Mouse (Mus musculus) embryonic fibroblast, embryonic 13.5 days (primary cell): ENCODE data around the gene Sft2d2. TPM values are rescaled to one million over a fixed set of nuclear protein-coding genes. Genes with fewer than 3 reads are reported as not detected.

Source experiments
- H3K27ac ChIP-seq: 2 replicates; pipeline ENCODE4 v1.5.1; 2012; ENCODE audit warnings: low read length, control low read depth, inconsistent platforms; ENCODE audit not compliant: insufficient read depth
- H3K4me1 ChIP-seq: 2 replicates; pipeline ENCODE4 v1.6.1; 2011; ENCODE audit warnings: low read length; ENCODE audit not compliant: control insufficient read depth, insufficient read depth
- H3K4me3 ChIP-seq: 2 replicates; pipeline ENCODE4 v1.5.1; 2011; ENCODE audit warnings: mild to moderate bottlenecking, control low read depth, low read length; ENCODE audit not compliant: insufficient read depth
- CTCF ChIP-seq: IDR thresholded peaks from 2 replicates; pipeline ENCODE4 v1.5.1; 2011; ENCODE audit warnings: mild to moderate bottlenecking, control low read depth, low read length, moderate library complexity, borderline replicate concordance; ENCODE audit not compliant: insufficient read depth
- POLR2A ChIP-seq: IDR thresholded peaks from 2 replicates; pipeline ENCODE4 v1.6.1; 2011; ENCODE audit warnings: low read depth, mild to moderate bottlenecking, control low read depth, low read length, moderate library complexity
- polyA plus RNA-seq: library from polyadenylated mRNA; stranded (reverse); fragments of >200 nt; gene quantifications from 2 replicates; pipeline ENCODE4 v1.2.4, GENCODE M21; 2011; ENCODE audit warnings: low read depth; ENCODE audit not compliant: missing spikeins, insufficient read length

Gene Sft2d2
- polyA plus RNA-seq, 1 experiment: 18.5 TPM

DNA sequence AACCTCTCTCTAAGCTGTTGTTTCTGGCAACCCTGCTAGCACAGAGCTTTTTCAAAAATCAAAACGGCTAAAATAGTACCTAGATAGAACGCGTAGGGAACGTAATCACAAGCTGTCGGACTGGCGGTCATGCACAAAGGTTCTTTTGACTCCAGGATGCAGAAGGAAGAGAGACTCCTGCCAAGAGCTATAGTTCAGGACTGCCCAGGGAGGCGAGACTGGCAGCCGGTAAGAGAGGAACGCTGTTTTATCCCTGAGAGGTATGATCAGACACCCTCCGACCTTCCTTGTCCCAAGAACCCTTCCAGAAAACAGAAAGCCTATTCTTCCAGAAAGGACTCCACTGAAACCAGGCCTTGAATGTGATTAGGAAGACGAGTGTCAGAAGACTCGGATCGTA lies 2.6 kb downstream of the Sft2d2 start:
- Histone ChIP-seq H3K4me1 (peaks cover 13% of the 10 kb centered on the region), H3K27ac (no peak overlapping the region), H3K4me3 (no peak overlapping the region)
- TF ChIP-seq POLR2A (no peak), CTCF (no peak)

DNA sequence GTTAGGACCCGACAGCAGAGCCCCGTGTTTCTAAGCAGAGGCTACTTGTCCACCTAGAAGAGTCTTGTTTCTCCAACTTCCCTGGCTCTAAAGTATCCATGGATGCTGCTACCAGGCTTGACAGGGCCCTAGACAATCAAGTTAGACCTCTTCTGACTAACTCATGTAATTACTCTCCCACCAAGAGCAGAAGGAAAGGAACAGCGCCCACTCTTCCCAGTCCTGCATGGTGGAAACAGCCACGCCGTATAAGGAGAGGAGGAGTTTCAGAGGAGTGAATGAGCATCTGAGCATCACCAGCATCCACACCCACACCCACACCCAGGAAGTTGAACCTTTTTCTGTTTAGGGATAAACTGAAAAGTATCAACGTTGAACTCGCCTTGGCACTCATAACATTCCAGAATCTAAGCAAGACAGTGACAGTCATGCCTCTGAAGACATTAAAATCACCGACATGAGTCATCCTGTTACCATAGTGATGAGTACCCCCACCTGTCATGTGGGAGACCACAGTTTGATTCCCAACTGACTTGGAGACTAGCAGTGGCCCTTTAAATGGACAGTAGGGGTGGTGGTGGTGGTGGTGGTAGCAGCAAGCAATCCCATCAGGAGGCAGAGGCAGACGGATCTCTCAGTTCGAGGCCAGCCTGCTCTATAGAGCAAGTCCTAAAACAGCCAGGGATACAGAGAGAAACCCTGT lies 3.5 kb downstream of the Sft2d2 start:
- no peak overlapping the region for H3K27ac ChIP-seq
- TF ChIP-seq POLR2A (no peak), CTCF (no peak)
- H3K4me1 ChIP-seq: peaks cover 13% of the 10 kb centered on the region
- no peak overlapping the region for H3K4me3 ChIP-seq

- H3K4me1 ChIP-seq: peaks cover 12% of the 10 kb centered on the region
- no peak overlapping the region for H3K27ac ChIP-seq
- H3K4me3 ChIP-seq: no peak overlapping the region
- TF ChIP-seq CTCF (no peak), POLR2A (no peak)
These were observed 4.2 kb downstream of the Sft2d2 start for GRCm38 (mm10) chr1:165190068-165190467.

DNA sequence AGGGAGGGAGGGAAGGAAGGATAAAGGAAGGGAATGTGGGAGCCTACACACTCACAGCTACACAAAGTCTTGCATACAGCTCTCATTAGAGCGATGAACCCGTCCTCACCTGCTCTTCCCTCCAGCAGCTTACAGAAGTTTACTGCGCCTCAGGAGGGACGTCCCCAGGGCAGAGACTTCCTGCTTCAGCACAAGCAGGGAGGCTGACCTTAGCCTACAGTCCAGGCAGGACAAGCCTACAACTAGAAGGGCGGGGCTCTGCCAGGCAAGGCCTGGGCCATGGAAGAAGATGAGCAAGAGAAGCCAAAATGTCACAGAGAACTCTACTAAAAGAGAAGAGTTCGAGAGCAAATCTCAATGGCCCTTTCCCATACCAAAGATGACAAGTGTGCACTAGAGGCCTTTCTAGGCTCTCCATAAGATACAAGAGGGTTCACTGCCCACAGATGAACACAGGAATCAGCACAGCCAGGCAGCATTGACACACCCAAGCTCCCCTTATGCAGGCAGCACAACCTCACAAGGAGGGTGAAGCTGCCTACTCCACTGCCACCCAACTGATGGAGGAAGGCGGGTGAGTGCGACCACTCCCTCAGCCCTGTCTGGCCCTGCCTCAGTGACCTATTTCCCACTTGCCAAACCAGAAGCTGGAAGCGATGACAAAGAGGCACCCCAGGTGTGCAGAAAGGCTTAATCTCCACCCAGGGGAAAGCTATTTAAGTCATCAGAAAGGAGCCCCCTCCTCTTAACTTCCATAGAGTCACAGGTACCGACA lies 5.2 kb downstream of the Sft2d2 start:
- Histone ChIP-seq H3K4me3 (no peak overlapping the region), H3K4me1 (peaks cover 6% of the 10 kb centered on the region; the same call in 1 of the 2 replicates), H3K27ac (no peak overlapping the region)
- TF ChIP-seq CTCF (no peak), POLR2A (no peak)

DNA sequence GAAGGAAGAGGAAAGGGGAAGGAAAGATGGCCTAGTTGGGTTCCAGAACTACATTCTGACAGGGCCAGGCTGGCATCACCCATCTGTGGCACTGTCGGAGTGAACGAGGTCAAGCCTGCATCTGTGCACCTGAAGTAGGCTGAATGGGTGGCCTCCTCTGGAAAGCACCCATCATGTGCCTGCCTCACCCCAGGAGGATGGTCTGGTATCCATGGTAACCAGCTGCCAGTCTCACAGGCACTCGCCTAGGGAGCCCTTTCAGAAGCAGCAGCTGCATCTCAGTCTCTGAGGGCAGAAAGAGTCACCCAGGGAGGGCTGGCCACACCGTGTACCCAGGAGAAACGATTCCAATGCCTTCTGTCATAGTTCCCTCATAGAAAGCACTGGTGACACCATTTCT lies 6.9 kb downstream of the Sft2d2 start:
- TF ChIP-seq CTCF (no peak), POLR2A (no peak)
- no peak overlapping the region for H3K4me3 ChIP-seq
- no peak overlapping the region for H3K27ac ChIP-seq
- H3K4me1 ChIP-seq: peaks cover 6% of the 10 kb centered on the region; the same call in 1 of the 2 replicates

- H3K4me1 ChIP-seq: peaks cover 6% of the 10 kb centered on the region; the same call in 1 of the 2 replicates
- no peak overlapping the region for H3K4me3 ChIP-seq
- no peak overlapping the region for H3K27ac ChIP-seq
- TF ChIP-seq CTCF: no peak
- TF ChIP-seq POLR2A: no peak
These were observed 7.7 kb downstream of the Sft2d2 start for GRCm38 (mm10) chr1:165186491-165186890.

DNA sequence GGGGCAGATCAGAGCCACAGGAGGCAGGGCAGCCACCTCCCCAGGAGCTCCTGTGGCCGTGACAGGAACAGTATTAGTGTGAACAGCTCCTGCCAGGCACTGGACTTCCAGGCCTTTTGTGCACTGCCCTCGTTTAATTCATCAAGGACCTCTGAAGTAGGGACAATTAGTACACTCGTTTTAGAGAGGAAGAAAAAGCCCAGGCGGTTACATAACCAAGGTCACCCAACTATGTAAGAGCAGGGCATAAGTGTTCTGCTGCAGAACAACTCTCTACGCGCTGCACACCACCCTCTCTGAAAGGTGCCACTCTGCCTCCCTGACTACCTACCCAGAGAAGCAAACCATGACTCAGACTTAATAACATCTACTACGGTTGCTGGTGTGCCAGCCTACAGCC lies 9.1 kb downstream of the Sft2d2 start:
- TF ChIP-seq POLR2A: no peak
- TF ChIP-seq CTCF: no peak
- Histone ChIP-seq H3K4me1 (no peaks in the 10 kb centered on the region), H3K4me3 (no peak overlapping the region), H3K27ac (no peak overlapping the region)

DNA sequence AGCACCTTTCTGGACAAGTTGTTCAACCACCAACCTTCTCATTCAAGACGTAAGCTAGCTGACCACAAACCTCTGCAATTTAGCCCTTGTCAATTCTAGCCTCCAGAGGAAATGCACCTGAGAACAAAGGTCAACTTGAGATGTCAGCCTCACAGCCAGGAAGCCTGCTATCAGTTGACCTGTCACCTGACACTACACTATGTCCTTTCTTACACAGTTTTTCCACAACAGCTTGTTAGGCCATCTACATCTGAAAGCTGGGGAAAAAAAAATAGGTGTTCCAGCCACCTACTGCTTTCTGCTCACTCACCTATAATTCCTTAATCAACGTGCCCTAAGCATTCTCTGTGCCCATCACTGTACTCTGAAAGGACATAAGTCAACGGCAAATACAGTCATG lies 10.1 kb downstream of the Sft2d2 start:
- H3K27ac ChIP-seq: no peak overlapping the region
- no peaks in the 10 kb centered on the region for H3K4me1 ChIP-seq
- no peak overlapping the region for H3K4me3 ChIP-seq
- TF ChIP-seq CTCF (no peak), POLR2A (no peak)

DNA sequence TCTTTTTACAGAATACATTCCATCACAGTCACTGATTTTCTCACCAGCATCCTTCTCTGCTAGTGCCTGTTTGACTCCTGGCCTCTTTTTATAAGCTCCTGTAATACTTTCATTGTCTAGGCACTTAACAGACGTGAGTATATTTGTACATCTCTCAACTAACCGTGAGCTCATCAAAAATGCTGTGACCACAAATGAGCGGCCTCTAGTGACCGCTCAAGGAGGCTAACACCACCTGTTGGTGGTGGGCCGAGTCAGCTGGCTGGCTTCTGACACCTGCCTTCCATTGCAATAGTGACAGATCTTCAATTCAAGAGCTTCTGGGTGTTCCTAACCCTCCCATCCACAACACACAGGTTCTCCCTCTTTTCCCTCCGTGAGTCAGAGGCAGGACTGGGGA lies 10.8 kb downstream of the Sft2d2 start:
- TF ChIP-seq CTCF (no peak), POLR2A (no peak)
- H3K4me3 ChIP-seq: no peak overlapping the region
- no peak overlapping the region for H3K27ac ChIP-seq
- H3K4me1 ChIP-seq: no peaks in the 10 kb centered on the region

DNA sequence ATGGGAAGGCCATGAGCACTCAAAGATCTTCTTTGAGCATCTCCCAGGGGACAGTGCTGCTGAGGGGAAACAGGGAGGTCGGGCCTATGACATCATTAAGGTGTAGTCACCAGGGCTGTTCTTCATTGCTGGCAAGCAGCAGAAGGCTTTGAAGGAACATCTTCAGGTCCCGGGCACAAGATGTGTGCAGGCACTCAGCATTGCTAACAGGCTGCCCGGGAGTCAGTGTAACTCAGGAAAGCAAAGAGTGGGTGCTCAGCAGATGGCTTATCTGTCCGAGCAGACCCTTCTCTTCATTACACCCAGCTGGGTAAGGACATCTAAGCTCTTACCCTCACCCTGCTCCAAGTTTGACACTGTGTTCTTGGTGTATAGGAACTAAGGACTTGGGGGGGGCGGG lies 14.9 kb downstream of the Sft2d2 start:
- no peak for TF ChIP-seq POLR2A
- no peak for TF ChIP-seq CTCF
- Histone ChIP-seq H3K4me3 (no peak overlapping the region), H3K27ac (no peak overlapping the region), H3K4me1 (no peaks in the 10 kb centered on the region)
